Comparison of ENCODE assay signal across 8 mouse cellular contexts in genomic region chr10:80105460-80105859, GRCm38 (mm10). TPM values are rescaled to one million over a fixed set of nuclear protein-coding genes. Genes with fewer than 3 reads are reported as not detected.
DNase-seq lines count a peak whose midpoint lies in the region; ATAC-seq and TF ChIP-seq lines count a peak whose summit lies in the region.

Gene Sbno2 (minus strand): TSS chr10:80105571.

- H3K27me3 ChIP-seq in liver, embryonic 11.5 days (replicated peaks; ENCODE audit: control insufficient read depth, insufficient read depth, low read length) = no peaks in the 10 kb centered on the region
- no peaks in the 10 kb centered on the region for H3K27me3 ChIP-seq in liver, embryonic 12.5 days (replicated peaks)
- H3K27me3 ChIP-seq in spleen, adult 2 months (ENCODE audit: control insufficient read depth, insufficient read depth, low read length) = no peaks in the 10 kb centered on the region

- no peaks in the 10 kb centered on the region for H3K36me3 ChIP-seq in liver, embryonic 11.5 days (ENCODE audit: control insufficient read depth, insufficient read depth, low read length)
- H3K36me3 ChIP-seq in liver, embryonic 12.5 days = 0 out of 2 replicates have a peak, but pooled peaks cover 5% of the 10 kb centered on the region
- H3K36me3 ChIP-seq in spleen, adult 2 months (ENCODE audit: control insufficient read depth, insufficient read depth, low read length) = no peaks in the 10 kb centered on the region

- no peak for ATAC-seq in liver, embryonic 11.5 days (replicated peaks; ENCODE audit: low FRiP score)
- no peak for ATAC-seq in liver, embryonic 12.5 days

- no peak for DNase-seq in liver, embryonic 11.5 days (ENCODE audit: low spot score)
- no peak for DNase-seq in liver
- DNase-seq in adrenal gland, postnatal 4 days (ENCODE audit: low spot score in 2 of 2) = no peak
- DNase-seq in heart, postnatal 36 days = no peak
- DNase-seq in spleen, adult 2 months (ENCODE audit: low read depth in 1 of 2, low spot score in 2 of 2) = peak in 1 of 2 experiments; percentile 42
- no peak for DNase-seq in cerebellum, adult 11-12 months
- no peak for DNase-seq in thymus, postnatal 14 days

- TF ChIP-seq CTCF in spleen, adult 2 months (IDR thresholded peaks at IDR 0.05; ENCODE audit: extremely low read depth, insufficient read depth, insufficient read length, insufficient replicate concordance) = no peak

- 0 out of 2 replicates have a peak within 1 kb of the TSS, but pooled peaks have one; percentile 9 for H3K4me2 ChIP-seq in liver, embryonic 11.5 days
- peak within 1 kb of the TSS; percentile 15 for H3K4me2 ChIP-seq in liver, embryonic 12.5 days

- intact Hi-C loops in heart, postnatal 36 days (cut with DNase I) = no loop called here

- WGBS in liver, embryonic 11.5 days = 71% methylated on average over 5 of the region's 5 CpGs
- WGBS in liver, embryonic 12.5 days (ENCODE audit: insufficient replicate concordance) = 52% methylated on average over 5 of the region's 5 CpGs
- WGBS in spleen, adult 2 months = 36% methylated on average over 5 of the region's 5 CpGs

- H3K4me1 ChIP-seq in liver, embryonic 11.5 days (replicated peaks; ENCODE audit: control insufficient read depth, insufficient read depth, low read length) = peaks cover 32% of the 10 kb centered on the region
- H3K4me1 ChIP-seq in liver, embryonic 12.5 days = peaks cover 54% of the 10 kb centered on the region
- peaks cover 26% of the 10 kb centered on the region; the same call in 1 of the 2 replicates for H3K4me1 ChIP-seq in spleen, adult 2 months (ENCODE audit: control insufficient read depth, insufficient read depth, insufficient read length)

- no peaks in the 10 kb centered on the region for H3K9me3 ChIP-seq in liver, embryonic 11.5 days (ENCODE audit: control insufficient read depth, low read length)
- H3K9me3 ChIP-seq in liver, embryonic 12.5 days (replicated peaks) = no peaks in the 10 kb centered on the region

- no peak within 1 kb of the TSS for H3K27ac ChIP-seq in liver, embryonic 11.5 days (ENCODE audit: low read depth, low read length)
- H3K27ac ChIP-seq in liver, embryonic 12.5 days = peak within 1 kb of the TSS; percentile 42
- peak within 1 kb of the TSS; percentile 39 for H3K27ac ChIP-seq in spleen, adult 2 months (ENCODE audit: insufficient read depth, low read length)

- TF ChIP-seq POLR2A in spleen, adult 2 months (IDR thresholded peaks at IDR 0.05; ENCODE audit: low read depth, low read length) = no peak

- H3K4me3 ChIP-seq in liver, embryonic 11.5 days (ENCODE audit: low read depth, low read length) = no peak within 1 kb of the TSS
- no peak within 1 kb of the TSS for H3K4me3 ChIP-seq in liver, embryonic 12.5 days
- no peak within 1 kb of the TSS for H3K4me3 ChIP-seq in spleen, adult 2 months (ENCODE audit: extremely low read depth, insufficient read depth, insufficient read length)

- H3K9ac ChIP-seq in liver, embryonic 11.5 days (ENCODE audit: low read depth, low read length) = no peak within 1 kb of the TSS
- H3K9ac ChIP-seq in liver, embryonic 12.5 days = no peak within 1 kb of the TSS

RNA-seq across cellular contexts. Expression of gene Sbno2, which starts in this region (rescaled TPM):
- 17.7 and 19.2 TPM in 2 replicates for polyA plus RNA-seq in liver, embryonic 11.5 days (2014; fragmentation: Nextera tagmentation; extraction: Ambion mirVana)
- total RNA-seq in adrenal gland, postnatal 4 days (2021) = 10 to 100 TPM; 51.7 to 53.2 TPM
- 10 to 100 TPM; 11.2 to 12.2 TPM for total RNA-seq in heart, postnatal 36 days (2021)
- 15.0 and 15.4 TPM in 2 replicates for polyA plus RNA-seq in liver, embryonic 12.5 days (2016; fragmentation: Nextera tagmentation; extraction: Ambion mirVana)
- 95.0 and 122 TPM in 2 replicates for polyA plus RNA-seq in spleen, adult 2 months (2012; rRNA removed)
